Mouse (Mus musculus): Measurements from ENCODE around the gene Ttc1.
A peak's percentile ranks its signal among the peaks of the same experiment; 100 is the strongest.

Ttc1 gene

GRCm38 (mm10) chr11:43700291-43700690 is 47.5 kb downstream of the Ttc1 start:
- no peak for DNase-seq

GRCm38 (mm10) chr11:43698621-43699020 is 49.2 kb downstream of the Ttc1 start:
- no peak for DNase-seq

GRCm38 (mm10) chr11:43696623-43697022 is 51.2 kb downstream of the Ttc1 start:
- no peak for DNase-seq

- DNase-seq, result no peak
Observed at GRCm38 (mm10) chr11:43688850-43689249, 59.0 kb downstream of the Ttc1 start.

- peak; percentile 61 for DNase-seq
Observed at GRCm38 (mm10) chr11:43682415-43683217, 65.2 kb downstream of the Ttc1 start.

GRCm38 (mm10) chr11:43681472-43682414 is 66.1 kb downstream of the Ttc1 start, which contains the start of gene Pwwp2a:
TSS of gene Pwwp2a (plus strand) at chr11:43681998.
- peak; percentile 99 for DNase-seq

All from right cerebral cortex, postnatal 25 days (tissue).